Mouse (Mus musculus) G1E (cell line): ENCODE results near the gene Tnmd.

Experiments
- CTCF ChIP-seq: IDR thresholded peaks from 2 replicates; pipeline ENCODE4 v1.5.1; 2012; ENCODE audit warnings: low read depth, low read length, inconsistent platforms, mixed read lengths
- GATA1 ChIP-seq: IDR thresholded peaks from 2 replicates; pipeline ENCODE4 v1.6.1; 2012; ENCODE audit warnings: borderline replicate concordance, low read length, inconsistent platforms, mixed read lengths
- TAL1 ChIP-seq: conservative IDR thresholded peaks from 2 replicates; pipeline ENCODE4 v1.6.1; 2012; ENCODE audit warnings: low read depth, low read length, inconsistent platforms, mixed read lengths

DNA sequence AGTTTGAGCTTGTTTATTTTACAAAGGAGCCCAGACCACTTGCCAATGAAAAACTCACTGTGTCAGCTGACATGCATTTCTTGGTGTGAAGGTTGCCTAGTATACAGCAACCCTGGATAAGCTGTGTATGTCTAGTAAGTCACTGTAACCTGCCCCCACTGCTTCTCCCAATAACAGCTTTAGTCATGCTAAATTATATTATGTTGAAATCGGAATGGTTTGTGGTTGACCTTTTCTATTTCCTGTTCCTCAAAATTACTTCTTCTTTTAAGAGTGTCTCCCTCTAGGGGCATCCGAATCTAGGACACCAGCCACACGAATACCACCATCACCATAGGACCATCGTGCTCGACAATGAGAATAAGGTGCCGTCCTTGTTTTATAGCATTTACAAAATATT is 19.0 kb downstream of the Tnmd start:
- TF ChIP-seq TAL1 (no peak), CTCF (no peak), GATA1 (no peak)
